Mouse (Mus musculus): Measurements from ENCODE around the gene Elf2. TPM values are rescaled to one million over a fixed set of nuclear protein-coding genes. Genes with fewer than 3 reads are reported as not detected.
"Not testable (repeated sequence)": the region's sequence is repeated elsewhere in the genome, so short reads cannot be mapped to it uniquely, and the experiment has no call there.

Gene Elf2
- polyA plus RNA-seq, 1 experiment: 21.2 TPM

DNA sequence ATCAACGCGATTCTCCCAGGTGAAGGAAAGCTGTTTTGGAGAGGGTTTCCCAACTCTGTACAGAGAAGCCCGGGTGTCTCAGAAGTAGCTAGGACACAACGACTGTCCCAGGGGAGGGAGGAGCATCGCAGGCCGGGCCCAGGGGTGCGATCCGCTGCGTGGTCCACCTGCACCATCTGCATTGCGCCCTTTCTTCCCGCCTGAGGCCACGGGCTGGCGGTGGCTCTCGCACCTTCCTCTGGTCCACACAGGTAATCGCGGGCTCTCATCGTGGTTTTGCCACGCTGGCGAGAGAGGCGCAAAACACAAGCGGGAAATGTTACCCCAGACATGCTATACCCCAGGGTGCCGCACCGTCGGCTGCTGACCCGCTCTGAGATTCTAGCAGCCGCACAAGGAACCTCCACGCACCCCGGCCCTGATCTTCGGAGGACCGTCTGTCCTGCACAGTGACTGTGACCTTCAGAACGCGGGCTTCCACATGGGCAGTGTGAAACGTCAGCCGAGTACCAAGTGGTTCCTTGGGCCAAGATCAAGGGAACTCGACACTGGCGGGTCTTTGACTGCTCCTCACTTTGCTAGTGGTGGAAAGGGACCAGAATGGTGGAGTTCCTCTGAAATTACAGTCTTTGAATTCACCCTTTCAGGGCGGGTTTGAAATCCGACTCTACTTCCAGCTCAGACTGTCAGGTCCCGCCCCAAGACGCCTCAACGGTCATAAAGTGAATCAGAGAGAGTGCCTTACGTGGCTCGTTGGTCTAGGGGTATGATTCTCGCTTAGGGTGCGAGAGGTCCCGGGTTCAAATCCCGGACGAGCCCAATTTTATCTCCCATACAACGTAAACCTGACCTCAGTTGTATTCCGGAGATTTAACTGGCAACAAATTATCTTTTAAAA lies 18.4 kb upstream of the Elf2 start:
- no peaks in the 10 kb centered on the region; the same call in 1 of the 2 replicates for H3K4me1 ChIP-seq (ENCODE audit: control insufficient read depth, insufficient read depth, insufficient read length, low read length)
- H3K27me3 ChIP-seq (ENCODE audit: control insufficient read depth, insufficient read depth, low read length): no peaks in the 10 kb centered on the region
- peak overlapping the region; percentile 64 for H3K4me3 ChIP-seq (ENCODE audit: low read depth, low read length)
- WGBS: under 1% methylated on average over 50 of the region's 50 CpGs
- H3K36me3 ChIP-seq (ENCODE audit: control insufficient read depth, insufficient read depth, low read length): no peaks in the 10 kb centered on the region
- H3K27ac ChIP-seq (ENCODE audit: insufficient read depth, low read depth, low read length): peak overlapping the region; percentile 23
- TF ChIP-seq CTCF (IDR thresholded peaks at IDR 0.05; ENCODE audit: extremely low read depth, insufficient read length, insufficient replicate concordance, low read depth, low read length) (no peak), POLR2A (IDR thresholded peaks at IDR 0.05; ENCODE audit: low read depth, low read length) (no peak)

DNA sequence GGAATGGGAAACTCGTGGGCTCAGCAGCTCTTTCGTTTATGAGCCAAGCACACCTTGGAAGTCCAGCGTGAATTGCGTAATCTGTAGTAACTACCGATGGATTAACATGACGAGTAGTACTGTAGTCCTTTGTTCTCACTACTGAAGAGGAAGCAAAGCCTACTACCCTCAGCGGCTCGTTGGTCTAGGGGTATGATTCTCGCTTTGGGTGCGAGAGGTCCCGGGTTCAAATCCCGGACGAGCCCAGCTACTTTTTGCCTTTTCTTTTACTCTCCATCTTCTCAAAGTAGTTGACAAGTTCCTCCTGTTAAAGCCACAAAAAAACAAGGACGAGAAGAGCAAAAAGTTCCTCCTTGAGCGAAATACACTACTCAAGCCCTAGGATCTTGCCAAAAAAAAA lies 17.7 kb upstream of the Elf2 start:
- TF ChIP-seq CTCF (IDR thresholded peaks at IDR 0.05; ENCODE audit: extremely low read depth, insufficient read length, insufficient replicate concordance, low read depth, low read length) (no peak), POLR2A (IDR thresholded peaks at IDR 0.05; ENCODE audit: low read depth, low read length) (no peak)
- Histone ChIP-seq H3K27me3 (ENCODE audit: control insufficient read depth, insufficient read depth, low read length) (no peaks in the 10 kb centered on the region), H3K4me1 (ENCODE audit: control insufficient read depth, insufficient read depth, insufficient read length, low read length) (no peaks in the 10 kb centered on the region; the same call in 1 of the 2 replicates), H3K36me3 (ENCODE audit: control insufficient read depth, insufficient read depth, low read length) (no peaks in the 10 kb centered on the region), H3K27ac (ENCODE audit: insufficient read depth, low read depth, low read length) (no peak overlapping the region), H3K4me3 (ENCODE audit: low read depth, low read length) (peak overlapping the region; percentile 64)
- 2% methylated on average over 15 of the region's 15 CpGs for WGBS

DNA sequence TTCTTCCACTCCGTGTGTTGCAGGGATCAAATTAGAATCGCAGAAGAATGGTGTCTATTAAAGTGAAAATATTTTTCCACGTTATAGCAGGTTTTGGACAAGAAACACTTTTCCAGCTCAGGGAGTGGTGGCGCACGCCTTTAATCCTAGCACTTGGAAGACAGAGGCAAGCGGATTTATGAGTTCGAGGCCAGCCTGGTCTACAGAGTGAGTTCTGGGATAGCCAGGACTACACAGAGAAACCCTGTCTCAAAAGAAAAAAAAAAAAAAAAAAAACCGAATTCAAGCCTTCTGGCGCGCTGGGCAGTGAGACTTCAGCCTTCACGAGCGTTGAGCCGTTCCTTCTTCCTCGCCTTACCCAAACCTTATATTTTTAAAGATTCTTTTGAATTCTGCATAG lies 17.2 kb upstream of the Elf2 start:
- no peaks in the 10 kb centered on the region for H3K27me3 ChIP-seq (ENCODE audit: control insufficient read depth, insufficient read depth, low read length)
- peak; percentile 15; the same call in 1 of the 2 replicates for TF ChIP-seq CTCF (IDR thresholded peaks at IDR 0.05; ENCODE audit: extremely low read depth, insufficient read length, insufficient replicate concordance, low read depth, low read length)
- TF ChIP-seq POLR2A (IDR thresholded peaks at IDR 0.05; ENCODE audit: low read depth, low read length): no peak
- no peaks in the 10 kb centered on the region for H3K4me1 ChIP-seq (ENCODE audit: control insufficient read depth, insufficient read depth, insufficient read length, low read length)
- no peaks in the 10 kb centered on the region for H3K36me3 ChIP-seq (ENCODE audit: control insufficient read depth, insufficient read depth, low read length)
- WGBS: 23% methylated on average over 14 of the region's 14 CpGs
- peak overlapping the region; percentile 19 for H3K4me3 ChIP-seq (ENCODE audit: low read depth, low read length)
- H3K27ac ChIP-seq (ENCODE audit: insufficient read depth, low read depth, low read length): no peak overlapping the region

DNA sequence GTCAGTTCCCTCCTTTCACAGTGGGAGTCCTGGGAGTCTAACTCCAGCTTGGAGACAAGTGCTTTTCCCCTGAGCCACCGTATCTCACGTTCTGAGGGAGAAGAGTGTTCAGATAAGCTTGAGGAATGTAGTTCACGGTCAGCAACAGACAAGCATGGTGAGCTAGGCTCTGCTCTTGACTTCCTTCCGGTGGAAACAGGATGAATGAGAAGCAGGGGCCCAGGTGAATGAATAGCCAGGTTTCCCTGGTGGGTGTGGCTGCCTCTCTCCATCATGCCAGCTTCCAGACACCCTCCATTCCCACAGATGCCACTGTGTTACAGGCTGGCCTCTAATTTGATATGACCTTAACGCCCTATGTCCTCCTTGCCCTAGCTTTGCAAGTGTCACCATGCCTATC lies 16.6 kb upstream of the Elf2 start:
- TF ChIP-seq POLR2A (IDR thresholded peaks at IDR 0.05; ENCODE audit: low read depth, low read length) (no peak), CTCF (IDR thresholded peaks at IDR 0.05; ENCODE audit: extremely low read depth, insufficient read length, insufficient replicate concordance, low read depth, low read length) (no peak)
- Histone ChIP-seq H3K27ac (ENCODE audit: insufficient read depth, low read depth, low read length) (no peak overlapping the region), H3K4me1 (ENCODE audit: control insufficient read depth, insufficient read depth, insufficient read length, low read length) (no peaks in the 10 kb centered on the region), H3K4me3 (ENCODE audit: low read depth, low read length) (no peak overlapping the region), H3K27me3 (ENCODE audit: control insufficient read depth, insufficient read depth, low read length) (no peaks in the 10 kb centered on the region), H3K36me3 (ENCODE audit: control insufficient read depth, insufficient read depth, low read length) (no peaks in the 10 kb centered on the region)
- WGBS: 22% methylated on average over 5 of the region's 5 CpGs

DNA sequence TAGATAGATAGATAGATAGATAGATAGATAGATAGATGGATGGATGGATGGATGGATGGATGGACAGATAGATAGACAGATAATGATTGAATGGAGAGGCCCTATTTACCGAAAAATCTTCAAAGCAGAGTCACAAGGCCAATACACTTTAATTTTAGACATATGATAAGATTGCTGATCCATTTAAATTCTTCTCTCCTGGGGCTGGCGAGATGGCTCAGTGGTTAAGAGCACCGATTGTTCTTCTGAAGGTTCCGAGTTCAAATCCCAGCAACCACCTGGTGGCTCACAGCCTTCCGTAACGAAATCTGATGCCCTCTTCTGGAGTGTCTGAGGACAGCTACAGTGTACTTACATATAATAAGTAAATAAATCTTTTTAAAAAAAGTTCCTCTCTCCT lies 14.5 kb upstream of the Elf2 start:
- WGBS: 88% methylated on average over 6 of the region's 6 CpGs
- not testable (repeated sequence) for H3K27ac ChIP-seq (ENCODE audit: insufficient read depth, low read depth, low read length); H3K4me3 ChIP-seq (ENCODE audit: low read depth, low read length); H3K4me1 ChIP-seq (ENCODE audit: control insufficient read depth, insufficient read depth, insufficient read length, low read length); H3K36me3 ChIP-seq (ENCODE audit: control insufficient read depth, insufficient read depth, low read length); H3K27me3 ChIP-seq (ENCODE audit: control insufficient read depth, insufficient read depth, low read length)

DNA sequence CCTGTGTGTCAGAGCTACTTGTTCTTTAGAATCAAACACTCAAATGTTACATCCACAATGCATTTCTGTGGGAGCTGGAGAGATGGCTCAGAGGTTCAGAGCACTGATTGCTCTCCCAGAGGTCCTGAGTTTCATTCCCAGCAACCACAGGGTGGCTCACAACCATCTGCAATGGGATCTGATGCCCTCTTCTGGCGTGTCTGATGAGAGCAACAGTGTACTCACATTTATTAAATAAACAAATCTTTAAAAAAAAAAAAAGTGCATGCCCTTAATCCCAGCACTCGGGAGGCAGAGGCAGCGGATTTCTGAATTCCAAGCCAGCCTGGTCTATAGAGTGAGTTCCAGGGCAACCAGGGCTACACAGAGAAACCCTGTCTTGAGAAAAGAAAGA lies 13.6 kb upstream of the Elf2 start:
- Histone ChIP-seq H3K27ac (ENCODE audit: insufficient read depth, low read depth, low read length) (no peak overlapping the region), H3K36me3 (ENCODE audit: control insufficient read depth, insufficient read depth, low read length) (no peaks in the 10 kb centered on the region), H3K4me1 (ENCODE audit: control insufficient read depth, insufficient read depth, insufficient read length, low read length) (no peaks in the 10 kb centered on the region), H3K27me3 (ENCODE audit: control insufficient read depth, insufficient read depth, low read length) (no peaks in the 10 kb centered on the region), H3K4me3 (ENCODE audit: low read depth, low read length) (no peak overlapping the region)
- TF ChIP-seq POLR2A (IDR thresholded peaks at IDR 0.05; ENCODE audit: low read depth, low read length) (no peak), CTCF (IDR thresholded peaks at IDR 0.05; ENCODE audit: extremely low read depth, insufficient read length, insufficient replicate concordance, low read depth, low read length) (no peak)
- WGBS: 74% methylated on average over 3 of the region's 3 CpGs

DNA sequence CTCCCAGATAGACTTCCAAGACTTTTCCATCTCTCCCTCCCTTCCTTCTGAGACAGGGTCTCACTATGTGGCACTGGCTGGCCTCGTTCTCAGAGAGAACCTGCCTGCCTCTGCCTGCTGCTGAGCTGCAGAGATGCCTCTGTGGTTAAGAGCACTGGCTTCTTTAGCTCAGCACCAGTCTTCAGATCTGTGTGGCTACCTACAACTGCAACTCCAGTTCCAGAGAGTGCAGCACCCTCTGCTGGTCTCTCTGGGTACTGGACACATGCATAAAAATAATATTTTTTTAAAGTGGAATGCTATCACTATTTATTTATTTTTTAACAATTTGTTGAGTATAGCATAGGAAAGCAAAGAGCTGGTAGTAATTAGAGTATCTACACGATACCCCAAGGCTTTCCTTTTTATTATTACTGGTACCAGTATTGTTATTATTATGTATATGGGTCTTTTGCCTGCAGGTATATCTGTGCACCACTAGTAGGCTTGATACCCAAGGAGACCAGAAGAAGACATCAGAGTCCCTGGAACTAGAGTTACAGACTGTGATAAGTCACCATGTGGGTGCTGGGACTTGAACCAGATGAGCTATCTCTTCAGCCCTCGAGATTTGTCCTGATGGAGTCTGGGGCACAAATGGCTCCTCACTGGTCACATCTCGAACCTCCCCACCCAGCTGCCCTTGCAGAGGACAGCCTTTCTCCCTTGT lies 13.0 kb upstream of the Elf2 start:
- Histone ChIP-seq H3K4me3 (ENCODE audit: low read depth, low read length) (no peak overlapping the region), H3K27ac (ENCODE audit: insufficient read depth, low read depth, low read length) (no peak overlapping the region)
- 61% methylated on average over 4 of the region's 4 CpGs for WGBS

More for the DNA sequence above, 13.0 kb upstream of the Elf2 start:
- Histone ChIP-seq H3K36me3 (ENCODE audit: control insufficient read depth, insufficient read depth, low read length) (no peaks in the 10 kb centered on the region), H3K4me1 (ENCODE audit: control insufficient read depth, insufficient read depth, insufficient read length, low read length) (no peaks in the 10 kb centered on the region; the same call in 1 of the 2 replicates), H3K27me3 (ENCODE audit: control insufficient read depth, insufficient read depth, low read length) (no peaks in the 10 kb centered on the region)
- TF ChIP-seq CTCF (IDR thresholded peaks at IDR 0.05; ENCODE audit: extremely low read depth, insufficient read length, insufficient replicate concordance, low read depth, low read length) (peak; percentile 67; the same call in 1 of the 2 replicates), POLR2A (IDR thresholded peaks at IDR 0.05; ENCODE audit: low read depth, low read length) (no peak)
